ENCODE assay signal across 28 mouse cellular contexts in the genomic region with DNA sequence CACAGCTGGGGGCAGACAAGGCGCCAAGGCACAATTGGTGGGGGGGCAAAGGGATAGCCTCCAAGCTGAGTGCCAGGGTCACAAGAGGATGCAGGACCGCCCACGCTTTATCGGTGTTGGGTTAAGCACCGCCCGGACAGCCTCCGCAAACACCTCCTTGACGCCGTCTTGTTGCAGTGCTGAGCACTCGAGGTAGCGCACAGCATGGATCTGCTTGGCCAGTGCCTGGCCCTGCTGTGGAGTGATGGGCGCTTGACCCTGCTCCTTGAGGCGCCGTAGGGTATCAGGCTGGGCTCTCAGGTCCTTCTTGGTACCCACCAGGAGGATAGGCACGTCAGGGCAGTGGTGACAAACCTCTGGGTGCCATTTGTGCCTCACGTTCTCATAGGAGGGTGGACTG. TPM values are rescaled to one million over a fixed set of nuclear protein-coding genes. Genes with fewer than 3 reads are reported as not detected.
DNase-seq lines count a peak whose midpoint lies in the region; ATAC-seq lines count a peak whose summit lies in the region.
"Had no signal": no experiment of that assay in that cellular context is flagged by ENCODE, and none has a peak within 500 bp of the region (broad histone marks: within the 10 kb centered on the region; RNA-seq: fewer than 3 reads in every experiment).

No protein-coding gene starts in this region.

- H3K9ac ChIP-seq in hindbrain, embryonic 14.5 days = no peak overlapping the region
- H3K9ac ChIP-seq in midbrain, embryonic 15.5 days = no peak overlapping the region
- H3K9ac ChIP-seq in midbrain, embryonic 11.5 days (ENCODE audit: low read length) = no peak overlapping the region
- H3K9ac ChIP-seq: embryonic facial prominence, embryonic 12.5 days; heart, embryonic 15.5 days; hindbrain, embryonic 13.5 days; limb, embryonic 13.5 days; liver, embryonic 12.5 days; liver, postnatal 0 days had no signal

- H3K4me2 ChIP-seq in hindbrain, embryonic 14.5 days (replicated peaks) = no peak overlapping the region
- H3K4me2 ChIP-seq in midbrain, embryonic 15.5 days = no peak overlapping the region
- H3K4me2 ChIP-seq in midbrain, embryonic 11.5 days = no peak overlapping the region
- H3K4me2 ChIP-seq: embryonic facial prominence, embryonic 12.5 days; heart, embryonic 15.5 days; hindbrain, embryonic 13.5 days; limb, embryonic 13.5 days; liver, embryonic 12.5 days had no signal

- H3K27ac ChIP-seq in hindbrain, embryonic 14.5 days = no peak overlapping the region
- no peak overlapping the region for H3K27ac ChIP-seq in hindbrain, embryonic 10.5 days
- no peak overlapping the region for H3K27ac ChIP-seq in midbrain, embryonic 15.5 days
- no peak overlapping the region for H3K27ac ChIP-seq in midbrain, embryonic 11.5 days (ENCODE audit: low read depth, low read length)
- H3K27ac ChIP-seq: embryonic facial prominence, embryonic 12.5 days; heart, embryonic 10.5 days; heart, embryonic 15.5 days; hindbrain, embryonic 13.5 days; limb, embryonic 13.5 days; liver, embryonic 12.5 days had no signal

- ATAC-seq in hindbrain, embryonic 14.5 days (ENCODE audit: low FRiP score) = 0 out of 2 replicates have a peak, but pooled peaks have one; percentile 45
- ATAC-seq in midbrain, embryonic 15.5 days (replicated peaks) = 0 out of 2 replicates have a peak, but pooled peaks have one; percentile 21
- ATAC-seq in midbrain, embryonic 11.5 days (ENCODE audit: low FRiP score) = no peak
- ATAC-seq: activated CD4-positive, CD25-positive, alpha-beta regulatory T cell, adult 4 months; forebrain, embryonic 14.5 days; liver, embryonic 12.5 days; liver, postnatal 0 days had no signal

- H3K36me3 ChIP-seq in hindbrain, embryonic 14.5 days (replicated peaks; ENCODE audit: control insufficient read depth, insufficient read depth) = peaks cover 51% of the 10 kb centered on the region
- peaks cover 77% of the 10 kb centered on the region for H3K36me3 ChIP-seq in hindbrain, embryonic 10.5 days
- no peaks in the 10 kb centered on the region for H3K36me3 ChIP-seq in midbrain, embryonic 15.5 days (replicated peaks)
- peaks cover 12% of the 10 kb centered on the region for H3K36me3 ChIP-seq in midbrain, embryonic 11.5 days (ENCODE audit: control insufficient read depth, insufficient read depth, low read length)

- WGBS in hindbrain, embryonic 14.5 days = 98% methylated on average over 16 of the region's 16 CpGs
- WGBS in hindbrain, embryonic 10.5 days = 94% methylated on average over 16 of the region's 16 CpGs
- 95% methylated on average over 16 of the region's 16 CpGs for WGBS in midbrain, embryonic 15.5 days
- 94% methylated on average over 16 of the region's 16 CpGs for whole genome bisulfite sequencing in midbrain, embryonic 11.5 days

- no peaks in the 10 kb centered on the region for H3K27me3 ChIP-seq in hindbrain, embryonic 14.5 days (ENCODE audit: control insufficient read depth, insufficient read depth, low read length)
- H3K27me3 ChIP-seq in hindbrain, embryonic 10.5 days (ENCODE audit: insufficient read depth, poor library complexity, severe bottlenecking) = no peaks in the 10 kb centered on the region
- H3K27me3 ChIP-seq in midbrain, embryonic 15.5 days (replicated peaks) = no peaks in the 10 kb centered on the region
- no peaks in the 10 kb centered on the region for H3K27me3 ChIP-seq in midbrain, embryonic 11.5 days (ENCODE audit: control insufficient read depth, insufficient read depth, low read length)
- H3K27me3 ChIP-seq: embryonic facial prominence, embryonic 12.5 days; heart, embryonic 15.5 days; hindbrain, embryonic 13.5 days; limb, embryonic 13.5 days; liver, embryonic 12.5 days had no signal

- DNase-seq in hindbrain, embryonic 14.5 days (ENCODE audit: low spot score) = no peak
- DNase-seq in hindbrain, embryonic 10.5 days (ENCODE audit: low spot score) = no peak
- DNase-seq in lung, adult 18-20 months = peak; percentile 32 to 43
- DNase-seq in lung, postnatal 14 days = no peak
- no peak for DNase-seq in midbrain, embryonic 11.5 days (ENCODE audit: low spot score, missing footprints)
- DNase-seq in ZHBTc4 (ENCODE audit: low read depth, low spot score) = peak; percentile 23
- no peak for DNase-seq in cerebellum, adult 9-11 months
- DNase-seq: adrenal gland, adult 2 months; adrenal gland, postnatal 36 days; cerebellum, adult 8-10 months; cerebellum, postnatal 36 days; embryo, embryonic 11 days; gastrocnemius, postnatal 14 days; heart, postnatal 36 days; kidney, adult 11 months; kidney, postnatal 10 days; liver, postnatal 0 days; spleen, adult 18-20 months; thymus, postnatal 14 days had no signal

- no peak overlapping the region for H3K4me3 ChIP-seq in hindbrain, embryonic 14.5 days (replicated peaks; ENCODE audit: low read length)
- no peak overlapping the region for H3K4me3 ChIP-seq in hindbrain, embryonic 10.5 days
- no peak overlapping the region for H3K4me3 ChIP-seq in midbrain, embryonic 15.5 days
- H3K4me3 ChIP-seq in midbrain, embryonic 11.5 days (ENCODE audit: low read depth, low read length) = no peak overlapping the region
- H3K4me3 ChIP-seq: embryonic facial prominence, embryonic 12.5 days; heart, embryonic 10.5 days; heart, embryonic 15.5 days; hindbrain, embryonic 13.5 days; limb, embryonic 13.5 days; liver, embryonic 12.5 days had no signal

- H3K4me1 ChIP-seq in hindbrain, embryonic 14.5 days (replicated peaks; ENCODE audit: control insufficient read depth, insufficient read depth, low read length) = no peaks in the 10 kb centered on the region
- peaks cover under 1% of the 10 kb centered on the region for H3K4me1 ChIP-seq in hindbrain, embryonic 10.5 days (replicated peaks)
- no peaks in the 10 kb centered on the region for H3K4me1 ChIP-seq in midbrain, embryonic 15.5 days
- no peaks in the 10 kb centered on the region for H3K4me1 ChIP-seq in midbrain, embryonic 11.5 days (ENCODE audit: control insufficient read depth, insufficient read depth, low read length)
- H3K4me1 ChIP-seq: embryonic facial prominence, embryonic 12.5 days; hindbrain, embryonic 13.5 days had no signal

- H3K9me3 ChIP-seq in hindbrain, embryonic 14.5 days (ENCODE audit: control insufficient read depth, low read length) = no peaks in the 10 kb centered on the region
- H3K9me3 ChIP-seq in hindbrain, embryonic 10.5 days = no peaks in the 10 kb centered on the region
- H3K9me3 ChIP-seq in midbrain, embryonic 15.5 days = no peaks in the 10 kb centered on the region
- H3K9me3 ChIP-seq in midbrain, embryonic 11.5 days (ENCODE audit: control insufficient read depth, low read length) = no peaks in the 10 kb centered on the region
- H3K9me3 ChIP-seq: embryonic facial prominence, embryonic 12.5 days; heart, embryonic 10.5 days; heart, embryonic 15.5 days; hindbrain, embryonic 13.5 days; limb, embryonic 13.5 days; liver, embryonic 12.5 days had no signal

RNA-seq across cellular contexts. Expression of gene Rhog, which starts 16.3 kb away (rescaled TPM):
- 20.3 and 20.5 TPM in 2 replicates for polyA plus RNA-seq in hindbrain, embryonic 14.5 days (2014; fragmentation: Nextera tagmentation; extraction: Ambion mirVana)
- polyA plus RNA-seq in hindbrain, embryonic 10.5 days (2016; fragmentation: Nextera tagmentation; extraction: Ambion mirVana) = 34.3 and 41.3 TPM in 2 replicates
- 15.1 and 16.1 TPM in 2 replicates for polyA plus RNA-seq in midbrain, embryonic 15.5 days (2015; fragmentation: Nextera tagmentation; extraction: Ambion mirVana)
- polyA plus RNA-seq in midbrain, embryonic 11.5 days (2014; fragmentation: Nextera tagmentation; extraction: Ambion mirVana) = 29.4 and 31.4 TPM in 2 replicates

RNA-seq across cellular contexts. Expression of gene Stim1, which starts 28.0 kb away (rescaled TPM):
- polyA plus RNA-seq in hindbrain, embryonic 14.5 days (2014; fragmentation: Nextera tagmentation; extraction: Ambion mirVana) = 15.2 and 15.4 TPM in 2 replicates
- polyA plus RNA-seq in hindbrain, embryonic 10.5 days (2016; fragmentation: Nextera tagmentation; extraction: Ambion mirVana) = 8.9 and 13.5 TPM in 2 replicates
- polyA plus RNA-seq in midbrain, embryonic 15.5 days (2015; fragmentation: Nextera tagmentation; extraction: Ambion mirVana) = 12.6 and 13.1 TPM in 2 replicates
- 9.1 and 11.6 TPM in 2 replicates for polyA plus RNA-seq in midbrain, embryonic 11.5 days (2014; fragmentation: Nextera tagmentation; extraction: Ambion mirVana)

RNA-seq across cellular contexts. Expression of gene Pgap2, which starts 29.6 kb away (rescaled TPM):
- polyA plus RNA-seq in hindbrain, embryonic 14.5 days (2014; fragmentation: Nextera tagmentation; extraction: Ambion mirVana) = 63.9 and 65.0 TPM in 2 replicates
- polyA plus RNA-seq in hindbrain, embryonic 10.5 days (2016; fragmentation: Nextera tagmentation; extraction: Ambion mirVana) = 44.2 and 51.6 TPM in 2 replicates
- 59.2 and 59.5 TPM in 2 replicates for polyA plus RNA-seq in midbrain, embryonic 15.5 days (2015; fragmentation: Nextera tagmentation; extraction: Ambion mirVana)
- 51.6 and 52.1 TPM in 2 replicates for polyA plus RNA-seq in midbrain, embryonic 11.5 days (2014; fragmentation: Nextera tagmentation; extraction: Ambion mirVana)

RNA-seq across cellular contexts. Expression of gene Nup98, which starts 29.6 kb away (rescaled TPM):
- polyA plus RNA-seq in hindbrain, embryonic 14.5 days (2014; fragmentation: Nextera tagmentation; extraction: Ambion mirVana) = 24.4 and 25.8 TPM in 2 replicates
- 36.9 and 42.6 TPM in 2 replicates for polyA plus RNA-seq in hindbrain, embryonic 10.5 days (2016; fragmentation: Nextera tagmentation; extraction: Ambion mirVana)
- 19.6 and 21.5 TPM in 2 replicates for polyA plus RNA-seq in midbrain, embryonic 15.5 days (2015; fragmentation: Nextera tagmentation; extraction: Ambion mirVana)
- 42.0 and 45.0 TPM in 2 replicates for polyA plus RNA-seq in midbrain, embryonic 11.5 days (2014; fragmentation: Nextera tagmentation; extraction: Ambion mirVana)

Comparison
In these comparisons a context has a peak if more than half of its experiments do, and no peak if none do; other contexts are left out.
1. DNase-seq: peak in lung, adult 18-20 months (2 of 2) and ZHBTc4 (single experiment); none in hindbrain, embryonic 14.5 days (single experiment), hindbrain, embryonic 10.5 days (single experiment), lung, postnatal 14 days (single experiment), midbrain, embryonic 11.5 days (single experiment) and cerebellum, adult 9-11 months (single experiment).